Mouse (Mus musculus) MEL-GATA-1-ER (cell line): ENCODE measurements around the gene Tmem138.
"Not testable (repeated sequence)": the region's sequence is repeated elsewhere in the genome, so short reads cannot be mapped to it uniquely, and the experiment has no call there.

ENCODE experiments used
- DNase-seq: peaks from one replicate; pipeline ENCODE4 v3.0.0-alpha.2; 2012; ENCODE audit warnings: low read depth; ENCODE audit errors: extremely low read depth

Gene Tmem138

DNA sequence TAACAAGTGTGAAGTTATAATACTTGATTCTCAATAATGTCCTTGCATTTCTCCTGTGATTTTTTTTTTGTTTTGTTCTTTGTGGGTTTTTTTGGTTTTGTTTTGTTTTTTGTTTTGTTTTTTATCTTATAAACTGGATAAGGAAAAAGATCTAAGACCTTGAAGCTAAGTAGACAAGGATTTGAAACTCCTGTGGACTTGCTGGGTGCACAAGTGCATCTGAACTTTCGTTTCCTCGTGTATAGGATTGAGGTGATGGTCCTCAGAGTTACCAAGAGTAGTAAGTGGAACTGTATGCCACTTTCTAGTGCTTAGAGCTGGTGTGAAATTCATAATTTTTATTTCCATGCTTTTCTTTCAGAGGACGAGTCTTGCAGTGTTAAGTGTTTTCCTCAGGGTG is 2.9 kb upstream of the Tmem138 start:
- DNase-seq, result no peak

DNA sequence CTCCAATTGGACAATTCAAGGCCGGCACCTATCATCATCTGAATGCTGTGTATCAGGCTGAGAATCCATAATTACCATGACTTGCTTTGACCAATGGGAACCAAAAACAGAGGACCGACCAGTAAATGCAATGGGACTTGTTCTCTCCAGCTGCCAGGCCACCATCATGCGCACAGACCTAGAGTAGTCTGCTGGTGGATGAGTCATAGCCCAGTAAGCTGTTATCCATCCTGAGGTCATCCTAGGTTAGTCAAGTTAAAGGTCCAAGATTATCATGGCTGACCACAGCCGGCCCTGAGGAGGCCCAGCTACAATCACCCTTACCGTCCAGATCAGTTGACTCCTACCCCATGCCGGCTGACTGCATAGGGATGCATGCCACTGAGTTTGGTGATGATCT is 7.5 kb downstream of the Tmem138 start:
- no peak for DNase-seq

DNA sequence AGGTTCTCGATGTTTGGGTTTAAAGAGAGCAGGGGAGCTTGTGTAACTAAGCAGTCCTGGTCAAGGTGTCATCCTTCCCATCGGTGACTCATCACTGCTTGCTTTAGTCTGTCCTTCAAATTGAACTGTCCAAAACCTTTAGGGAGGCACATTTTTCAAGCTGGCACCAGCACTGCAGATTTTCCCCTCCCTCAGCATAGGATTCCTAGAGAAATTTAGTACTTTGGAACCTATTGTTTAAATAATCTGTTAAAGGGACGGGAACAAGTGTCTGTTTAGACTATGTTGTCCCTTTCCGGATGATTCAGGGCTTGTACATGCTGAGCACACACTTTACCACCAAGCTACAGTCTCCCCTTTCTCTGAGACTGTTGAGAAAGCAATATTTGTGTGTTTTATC is 11.9 kb downstream of the Tmem138 start:
- no peak for DNase-seq

DNA sequence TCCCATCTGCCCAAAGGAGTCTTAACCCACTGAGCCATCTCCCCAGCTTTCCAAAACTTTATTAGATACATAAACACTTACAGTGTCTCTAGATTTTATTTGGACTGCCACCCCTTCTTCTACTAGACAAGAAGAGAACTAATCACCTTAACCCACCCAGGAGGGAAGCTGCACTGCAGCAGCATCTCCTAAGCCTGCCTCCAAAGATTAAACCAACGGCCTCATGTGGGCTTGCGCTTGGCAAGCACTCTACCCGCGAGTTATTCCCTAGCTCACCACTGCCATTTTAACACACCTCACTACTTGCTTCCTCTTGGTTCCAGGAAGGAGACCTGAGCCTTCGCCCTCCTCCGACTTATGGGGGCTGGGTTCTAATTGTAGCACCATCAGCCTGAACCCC is 12.9 kb downstream of the Tmem138 start:
- DNase-seq, result no peak

DNA sequence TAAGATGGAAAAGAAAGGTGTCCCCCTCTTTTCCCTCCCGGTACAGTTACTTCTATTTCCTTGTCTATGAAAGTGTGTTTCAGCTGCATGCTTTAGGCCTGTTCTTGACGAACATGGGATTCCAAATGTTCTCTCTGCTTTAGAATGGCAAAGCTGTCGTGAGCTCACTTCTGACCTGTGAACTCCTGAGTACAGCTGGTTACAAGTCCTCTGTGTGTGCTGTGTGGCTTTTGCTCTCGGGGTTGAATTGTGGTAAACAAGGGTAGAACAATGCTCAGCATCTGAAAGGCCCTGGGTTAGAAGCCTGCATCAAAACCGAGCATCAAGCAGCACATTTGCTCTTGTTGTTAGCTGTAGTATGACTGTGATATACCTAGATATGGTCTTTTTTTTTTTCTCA is 14.8 kb downstream of the Tmem138 start:
- DNase-seq, result no peak

DNA sequence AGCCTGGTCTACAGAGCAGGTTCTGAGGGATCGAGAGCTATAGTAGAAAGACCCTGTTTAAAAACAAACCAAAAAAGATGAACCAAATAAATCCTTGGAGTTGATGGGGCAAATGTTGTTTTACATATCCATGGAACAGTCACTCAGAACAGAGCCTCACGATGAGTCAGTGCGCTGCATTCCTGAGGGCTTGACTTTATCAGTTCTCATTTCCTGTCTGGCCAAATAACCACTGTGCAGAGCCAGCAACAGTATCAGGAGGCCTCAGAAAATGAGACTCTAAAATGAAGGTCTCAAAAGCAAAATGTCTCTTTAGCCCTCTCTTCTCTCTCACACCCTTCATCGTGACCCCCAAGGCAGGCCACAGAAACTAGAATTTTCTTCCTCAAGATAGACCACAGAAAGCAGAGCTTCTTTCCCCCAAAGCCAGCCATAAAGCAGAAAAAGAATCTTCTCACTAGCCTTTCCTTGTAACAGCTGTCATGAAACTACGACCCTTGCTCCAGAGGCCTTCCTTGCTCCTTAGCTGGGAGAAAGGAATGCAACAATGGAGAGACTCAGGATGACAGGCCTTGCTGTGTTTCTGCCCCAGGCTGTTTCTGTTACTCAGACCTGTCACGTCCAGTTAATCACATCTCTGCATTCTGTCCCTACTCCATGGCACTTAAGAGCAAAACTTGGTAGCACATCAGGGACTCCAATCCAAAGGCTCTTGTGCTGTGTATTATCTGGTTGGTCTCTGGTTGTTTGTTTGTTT is 15.4 kb downstream of the Tmem138 start:
- DNase-seq, result no peak

DNA sequence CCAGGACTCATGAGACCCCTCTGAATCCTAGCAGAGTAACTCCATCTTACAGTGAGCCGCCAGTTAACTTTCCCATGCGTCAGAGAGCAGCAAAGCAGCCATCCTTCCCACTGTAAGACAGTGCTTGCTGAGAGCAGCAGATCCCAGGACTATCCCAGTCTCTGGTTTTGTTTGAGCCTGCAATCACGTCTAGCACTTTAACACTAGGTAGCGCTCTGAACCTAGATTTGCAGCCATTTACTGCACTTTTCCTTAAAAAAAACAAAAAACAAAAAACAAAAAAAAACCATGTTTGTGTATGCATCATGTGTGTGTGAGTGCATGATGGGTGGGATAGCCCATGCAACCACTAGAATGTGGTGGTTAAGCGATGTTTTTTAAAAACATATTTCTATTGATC is 17.1 kb downstream of the Tmem138 start:
- no peak for DNase-seq

DNA sequence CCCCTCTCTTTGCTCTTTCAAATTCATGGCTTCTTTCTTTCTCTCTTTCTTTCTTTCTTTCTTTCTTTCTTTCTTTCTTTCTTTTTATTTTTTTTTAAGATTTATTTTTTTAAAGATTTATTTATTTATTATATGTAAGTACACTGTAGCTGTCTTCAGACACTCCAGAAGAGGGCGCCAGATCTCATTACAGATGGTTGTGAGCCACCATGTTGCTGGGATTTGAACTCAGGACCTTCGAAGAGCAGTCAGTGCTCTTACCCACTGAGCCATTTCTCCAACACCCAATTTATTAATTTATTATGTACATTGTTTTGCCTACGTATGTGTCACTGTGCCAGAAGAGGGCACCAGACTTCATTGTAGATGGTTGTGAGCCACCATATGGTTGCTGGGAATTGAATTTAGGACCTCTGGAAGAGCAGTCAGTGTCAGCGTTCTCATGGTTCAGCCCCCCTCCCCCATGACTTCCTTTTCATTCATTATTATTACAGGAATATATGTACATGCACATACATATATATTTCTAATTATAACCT is 19.3 kb downstream of the Tmem138 start:
- DNase-seq, result not testable (repeated sequence)

DNA sequence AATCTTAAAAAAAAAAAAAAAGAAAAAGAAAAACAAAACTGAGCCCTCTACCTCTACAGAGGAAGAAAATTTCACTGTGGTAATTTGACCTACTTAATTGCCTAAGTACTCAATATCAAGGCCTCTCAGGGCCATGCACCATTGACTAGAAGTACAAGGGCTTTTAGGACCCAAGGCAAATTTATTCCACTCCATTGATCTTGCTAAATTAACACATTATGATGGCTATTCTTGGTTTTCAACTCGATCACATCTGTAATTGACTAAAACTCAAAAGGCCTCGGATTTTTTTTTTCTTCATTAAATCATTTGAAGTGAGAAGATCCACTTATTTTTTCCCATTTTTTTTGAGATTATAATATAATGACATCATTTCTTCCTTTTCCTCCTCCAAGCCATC is 19.7 kb downstream of the Tmem138 start:
- no peak for DNase-seq

DNA sequence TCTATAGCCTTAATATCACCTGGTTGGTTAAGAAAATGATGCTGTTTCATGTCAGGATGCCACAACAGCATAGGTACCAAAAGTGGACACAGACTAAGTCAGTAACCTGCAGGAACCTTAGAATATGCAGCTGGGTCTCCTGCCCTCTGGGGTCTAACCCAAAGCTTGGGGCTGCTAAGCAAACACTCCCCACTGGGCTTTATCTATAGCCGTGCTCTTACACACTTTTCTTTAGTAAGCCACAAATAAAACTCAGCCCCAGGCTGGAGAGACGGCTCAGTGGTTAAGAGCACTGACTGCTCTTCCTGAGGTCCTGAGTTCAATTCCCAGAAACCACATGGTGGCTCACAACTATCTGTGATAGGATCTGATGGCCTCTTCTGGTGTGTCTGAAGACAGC is 20.2 kb downstream of the Tmem138 start:
- DNase-seq, result no peak

DNA sequence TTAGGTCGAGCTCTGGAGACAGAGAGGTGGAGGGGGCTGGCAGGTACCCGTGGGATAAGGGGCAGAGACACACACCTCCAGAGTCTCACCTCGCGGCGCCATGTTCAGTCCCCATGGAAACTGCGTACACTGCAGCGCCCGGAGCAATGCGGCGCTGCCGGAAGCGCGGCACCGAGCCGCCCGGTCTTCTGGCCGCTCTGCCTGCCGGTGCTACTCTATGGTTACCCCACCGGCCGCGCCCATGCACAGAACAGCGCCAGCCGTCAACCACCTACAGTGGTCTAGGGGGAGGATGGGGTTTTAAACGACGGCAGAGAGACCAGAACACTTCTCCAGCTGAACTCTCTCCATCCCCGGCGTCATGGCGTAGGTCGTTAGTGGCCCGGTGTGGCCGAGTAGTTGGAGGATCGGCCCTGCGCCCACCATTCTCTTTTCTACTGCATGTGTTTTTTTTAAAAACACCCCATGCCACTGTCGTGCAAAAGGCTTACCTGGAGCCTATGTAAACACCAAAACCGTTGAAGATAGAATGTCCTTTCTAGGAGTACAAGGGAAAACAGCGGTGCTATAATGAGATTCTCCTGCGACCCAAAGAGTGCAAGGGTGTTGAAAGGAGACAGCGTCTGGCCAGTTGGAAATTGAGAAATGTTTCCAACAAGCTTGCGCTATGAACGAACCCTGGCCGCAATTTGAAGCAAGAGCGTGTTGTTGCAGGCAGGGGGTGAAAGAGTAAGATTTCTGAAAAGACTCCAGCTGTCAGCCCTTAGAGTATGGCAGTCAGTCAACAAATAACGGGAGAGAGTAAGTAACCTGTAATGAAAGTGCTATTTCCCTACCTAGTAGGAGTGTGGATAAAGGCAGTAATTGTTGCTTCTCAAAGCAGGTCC is 21.3 kb downstream of the Tmem138 start, which contains the start of gene Tmem216:
Gene Tmem216, minus strand, starts transcription at position 615 of the 887 bp plus-strand sequence.
- DNase-seq, result peak; percentile 69

DNA sequence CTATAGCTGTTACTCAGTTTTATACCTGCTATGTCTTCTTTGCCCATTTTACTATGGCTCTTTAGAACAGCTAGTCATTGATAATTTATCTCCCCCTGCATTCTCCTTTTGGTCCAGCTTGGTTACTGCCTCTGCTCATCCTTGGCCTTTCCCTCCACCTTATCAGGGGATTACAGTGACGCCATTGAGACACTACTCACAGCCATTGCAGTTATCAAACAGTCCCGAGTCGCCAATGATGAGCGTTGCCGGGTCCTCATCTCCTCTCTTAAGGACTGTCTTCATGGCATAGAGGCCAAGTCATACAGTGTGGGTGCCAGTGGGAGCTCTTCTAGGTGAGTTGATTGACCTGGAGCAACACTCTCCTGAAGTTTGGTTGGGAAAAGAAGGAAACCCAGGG is 37.7 kb downstream of the Tmem138 start:
- no peak for DNase-seq

DNA sequence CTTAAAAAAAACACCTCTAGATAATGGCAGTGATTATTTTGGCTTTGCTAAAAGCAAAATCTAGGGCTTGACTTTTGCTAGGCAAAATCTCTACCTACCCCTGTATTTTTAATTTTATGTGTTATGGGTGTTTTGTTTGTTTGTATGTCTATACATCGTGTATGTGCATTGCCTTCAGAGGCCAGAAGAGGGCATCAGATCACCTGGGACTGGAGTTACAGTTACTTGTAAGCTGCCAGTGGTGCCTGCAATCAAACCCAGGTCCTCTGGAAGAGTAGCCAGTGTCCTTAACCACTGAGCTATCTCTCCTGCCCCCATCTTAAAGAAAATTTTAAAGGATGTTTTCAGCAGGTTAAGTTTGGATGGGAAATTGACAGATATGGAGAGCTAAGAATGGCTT is 47.1 kb downstream of the Tmem138 start:
- peak; percentile 13 for DNase-seq

DNA sequence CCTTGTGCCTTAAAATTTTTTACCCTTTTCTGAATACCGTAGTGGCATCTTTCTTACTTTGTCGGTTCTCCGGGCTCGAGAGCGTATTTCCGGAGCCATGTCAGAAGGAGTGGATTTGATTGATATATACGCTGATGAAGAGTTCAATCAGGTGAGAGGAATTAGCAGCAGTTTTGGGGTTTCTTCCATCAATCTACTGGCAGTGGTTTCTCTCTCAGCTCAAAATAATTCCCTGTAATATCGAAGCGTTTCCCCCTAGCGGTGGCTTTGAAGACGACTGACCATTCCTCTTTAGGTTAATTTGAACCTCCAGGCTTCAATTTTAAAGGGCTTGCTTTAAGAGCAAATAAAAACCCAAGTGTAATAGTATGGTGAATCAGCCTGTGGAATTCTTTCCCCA is 51.3 kb downstream of the Tmem138 start, which contains the start of gene Sdhaf2:
Gene Sdhaf2, minus strand, starts transcription at position 233 of the 400 bp plus-strand sequence.
- peak; percentile 39 for DNase-seq

DNA sequence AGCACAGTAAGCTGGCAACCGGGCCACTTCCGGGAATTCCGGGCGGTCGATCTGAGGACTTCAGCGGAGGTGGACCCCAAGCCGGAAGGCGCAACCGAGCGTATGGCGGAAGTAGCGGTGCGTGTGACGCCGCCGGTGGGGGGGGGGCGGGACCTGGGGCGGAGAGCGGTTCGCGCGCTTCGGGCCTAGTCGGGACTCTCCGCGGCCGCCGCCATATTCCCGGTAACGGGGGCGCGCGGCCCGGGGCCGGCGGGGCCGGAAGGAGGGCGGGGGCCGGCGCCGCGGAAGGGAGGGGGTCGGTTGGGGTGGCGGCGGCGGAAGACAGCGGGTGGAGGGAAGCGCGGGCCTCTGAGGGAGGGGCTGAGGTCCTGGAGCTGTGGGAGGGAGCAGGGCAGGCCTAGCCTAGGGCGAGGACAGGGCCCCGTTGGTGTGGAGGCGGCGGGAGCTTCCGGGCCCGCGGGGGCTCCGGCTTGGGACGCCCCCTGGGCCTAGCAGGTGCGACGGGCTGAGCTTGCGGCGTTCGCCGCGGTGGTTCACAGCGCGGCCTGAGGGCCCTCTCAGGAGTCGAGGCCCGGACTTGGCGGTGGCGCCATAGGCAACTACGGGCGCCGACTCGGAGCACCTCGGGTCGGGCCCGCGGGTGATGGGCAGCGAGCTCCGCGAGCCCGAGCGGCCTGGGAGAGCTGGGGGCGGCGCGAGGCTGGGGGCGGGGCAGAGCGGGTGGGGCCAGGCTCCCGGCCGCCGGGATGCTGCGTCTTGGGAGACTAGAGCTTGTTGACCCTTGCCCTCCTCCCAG is 51.9 kb downstream of the Tmem138 start, which contains the start of gene Cpsf7:
Gene Cpsf7, plus strand, starts transcription at position 161 of the 796 bp plus-strand sequence.
- peak; percentile 93 for DNase-seq

DNA sequence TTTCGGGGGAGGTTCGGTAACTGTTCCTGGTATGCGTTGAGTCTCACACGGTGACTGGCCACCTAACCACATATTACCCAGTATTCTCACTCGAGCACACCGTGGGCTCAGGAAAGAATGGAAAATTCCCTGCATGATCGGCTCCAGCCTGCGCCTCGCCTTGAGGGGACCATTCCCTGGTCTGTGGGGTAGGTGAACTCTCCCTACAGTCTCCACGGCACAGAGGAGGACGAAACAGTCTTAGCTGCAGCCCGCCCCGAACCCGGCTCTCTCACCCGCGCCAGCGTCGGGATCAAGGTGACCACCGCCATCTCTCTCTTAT is 52.4 kb downstream of the Tmem138 start:
- peak; percentile 8 for DNase-seq

DNA sequence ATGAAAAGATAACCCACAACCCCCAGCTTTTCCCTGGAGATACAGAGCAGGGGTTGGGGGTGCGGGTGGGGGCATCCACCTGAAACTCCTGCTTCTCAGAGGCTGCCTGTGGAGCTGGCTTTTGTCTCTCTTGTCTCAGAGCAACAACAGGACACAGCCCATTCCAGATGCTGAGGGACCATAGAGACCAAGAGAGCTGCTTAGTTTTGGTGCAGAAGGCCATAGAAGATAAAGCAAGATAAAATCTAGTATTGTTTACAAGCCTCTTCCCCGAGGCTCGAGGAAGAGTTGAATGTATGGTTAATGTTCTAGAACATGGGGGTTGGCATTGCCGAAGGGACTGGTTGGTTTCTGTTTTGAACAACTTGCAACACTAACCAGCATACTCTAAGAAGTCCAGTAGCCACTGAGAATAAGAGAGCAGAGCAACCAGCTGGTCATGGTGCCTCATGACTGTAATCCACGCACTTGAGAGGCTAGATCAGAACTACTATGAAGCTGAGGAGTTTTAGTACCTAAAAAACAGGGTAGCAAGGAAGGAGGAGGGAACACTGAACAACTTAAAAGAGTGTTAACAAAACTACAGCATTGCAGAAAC is 53.6 kb downstream of the Tmem138 start:
- DNase-seq, result peak; percentile 20

DNA sequence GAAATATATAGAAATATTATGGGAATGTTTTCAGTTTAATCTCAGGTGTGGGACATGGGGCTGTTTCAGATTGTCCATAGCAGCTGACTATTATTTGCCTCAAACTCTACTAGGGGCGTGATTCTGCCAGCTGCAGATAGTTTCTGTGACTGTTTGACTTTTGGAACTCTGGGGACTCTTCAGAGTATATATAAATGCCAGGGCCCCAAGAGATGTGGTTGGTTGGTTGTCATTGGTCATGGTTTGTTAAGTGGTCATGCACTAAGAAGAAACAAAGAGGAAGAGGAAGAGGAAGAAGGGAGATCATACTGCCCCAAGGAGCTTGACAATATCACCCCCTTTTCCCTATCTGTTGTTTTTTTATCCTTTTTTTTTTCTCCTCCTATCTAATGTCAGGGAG is 55.2 kb downstream of the Tmem138 start:
- no peak for DNase-seq
